Mouse (Mus musculus): ENCODE results near the gene Igsf3.
"Not testable (repeated sequence)": the region's sequence is repeated elsewhere in the genome, so short reads cannot be mapped to it uniquely, and the experiment has no call there.

The Igsf3 gene

DNA sequence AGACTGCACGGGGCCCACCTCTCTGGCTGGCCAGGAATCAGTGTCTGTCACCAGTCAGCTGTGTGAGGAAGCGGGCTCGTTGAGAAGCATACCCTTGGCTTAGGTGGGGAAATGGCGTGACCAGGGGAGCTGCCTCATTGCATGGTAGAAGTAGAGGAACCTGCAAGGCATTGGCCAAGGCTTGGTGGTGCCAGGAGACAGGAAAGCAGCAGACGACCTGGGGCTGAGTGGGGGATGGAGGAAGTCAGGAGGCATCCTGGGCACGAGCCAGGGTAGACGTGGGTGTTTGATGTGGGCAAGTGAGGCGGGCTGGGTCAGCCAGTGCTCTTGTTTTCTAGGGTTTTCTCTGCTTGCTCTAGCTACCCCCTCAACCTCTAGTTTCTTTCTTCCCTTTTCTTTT, 30.7 kb downstream of the Igsf3 start:
- peak; percentile 20 for DNase-seq

GRCm38 (mm10) chr3:101408953-101409750, 32.3 kb downstream of the Igsf3 start:
- DNase-seq: no peak

GRCm38 (mm10) chr3:101410202-101410601, 33.3 kb downstream of the Igsf3 start:
- no peak for DNase-seq

DNA sequence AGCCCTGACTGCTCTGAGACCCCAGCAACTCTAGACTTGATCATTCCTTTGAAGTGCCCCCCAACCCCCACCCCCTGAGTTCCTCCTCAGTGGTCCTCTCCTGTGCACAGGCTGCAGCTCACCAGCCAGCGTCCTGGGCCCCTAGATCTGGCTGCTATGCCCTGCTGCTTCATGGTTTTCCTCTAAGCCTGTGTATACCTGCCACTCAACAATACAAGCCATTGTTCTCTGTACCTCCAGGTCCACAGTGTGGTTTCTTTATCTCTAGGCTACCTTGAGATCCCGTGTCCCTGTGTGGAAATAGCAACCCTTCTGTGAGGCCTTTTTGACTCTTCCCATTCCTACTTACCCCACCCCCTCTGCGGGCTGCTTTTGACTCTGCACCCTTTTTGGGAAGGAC, 33.9 kb downstream of the Igsf3 start:
- DNase-seq: no peak

GRCm38 (mm10) chr3:101411626-101412025, 34.7 kb downstream of the Igsf3 start:
- no peak for DNase-seq

- no peak for DNase-seq
These were observed 35.2 kb downstream of the Igsf3 start for GRCm38 (mm10) chr3:101412115-101412514.

- DNase-seq: not testable (repeated sequence)
These were observed 36.1 kb downstream of the Igsf3 start for GRCm38 (mm10) chr3:101413013-101413412.

DNA sequence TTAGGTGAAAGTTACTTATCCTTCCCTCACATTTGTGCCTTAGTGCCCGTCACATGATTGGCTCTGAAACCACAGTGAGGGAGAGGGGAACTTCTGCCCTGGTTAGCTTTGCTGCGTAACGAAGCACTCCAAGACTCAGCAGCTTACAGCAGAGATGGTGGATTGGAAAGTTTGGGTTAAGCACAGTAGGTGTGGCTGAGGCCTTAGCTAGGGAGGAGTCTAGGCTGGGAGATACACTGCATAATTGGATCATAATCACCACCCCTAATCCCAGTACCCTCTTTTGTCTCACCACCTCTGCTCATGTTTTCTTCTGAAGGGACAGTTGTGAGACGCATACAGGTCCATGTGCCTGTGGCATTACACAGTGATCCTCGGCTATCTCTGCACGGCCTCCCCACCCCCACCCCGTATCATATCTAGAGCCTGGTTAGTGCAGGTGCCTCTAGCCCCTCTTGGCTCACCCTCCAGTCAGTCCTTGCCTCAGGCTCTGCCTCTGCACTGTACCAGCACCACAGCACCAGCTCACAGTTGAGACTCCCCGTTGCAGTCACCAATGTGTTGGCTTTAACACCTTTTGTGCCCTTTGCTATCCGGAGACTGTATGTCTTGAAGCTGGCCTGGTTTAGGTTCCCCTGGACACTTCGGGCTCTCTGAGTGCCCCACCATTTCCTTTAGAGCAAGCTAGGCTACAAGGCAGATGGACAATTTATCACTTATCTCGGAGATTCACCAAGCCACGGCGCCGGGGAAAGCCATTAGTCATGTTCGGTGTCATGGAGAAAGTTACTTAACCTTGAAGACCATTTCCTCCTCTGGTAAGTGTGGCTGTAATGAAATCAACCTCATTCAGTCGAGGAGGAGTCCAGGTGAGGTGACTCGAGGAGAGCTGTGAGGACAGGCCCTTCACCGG, 42.1 kb downstream of the Igsf3 start:
- no peak for DNase-seq

- DNase-seq: no peak
These were observed 42.7 kb downstream of the Igsf3 start for GRCm38 (mm10) chr3:101419653-101419994.

DNA sequence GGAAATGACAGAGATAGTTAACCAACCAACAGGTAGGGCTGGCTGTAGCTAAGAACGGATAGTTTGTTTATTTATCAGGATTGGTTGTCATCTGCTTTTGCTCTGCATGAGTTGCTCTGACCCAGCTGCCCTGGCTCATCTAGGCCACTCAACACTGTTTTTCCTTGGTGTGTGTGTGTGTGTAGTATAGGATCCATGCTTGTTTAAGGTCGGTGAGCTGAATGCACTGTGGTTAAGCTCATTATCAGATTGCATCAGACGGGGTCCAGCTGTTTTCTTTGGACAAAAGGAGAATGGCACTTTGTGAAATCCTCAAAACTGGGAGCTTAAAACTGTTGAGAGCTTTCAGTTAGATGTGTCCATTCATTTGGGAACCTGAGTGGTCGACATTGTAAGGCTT, 46.3 kb downstream of the Igsf3 start:
- DNase-seq: no peak

GRCm38 (mm10) chr3:101424295-101424885, 47.5 kb downstream of the Igsf3 start:
- DNase-seq: no peak

- peak; percentile 15 for DNase-seq
These were observed 53.3 kb downstream of the Igsf3 start for GRCm38 (mm10) chr3:101429982-101430754.

DNA sequence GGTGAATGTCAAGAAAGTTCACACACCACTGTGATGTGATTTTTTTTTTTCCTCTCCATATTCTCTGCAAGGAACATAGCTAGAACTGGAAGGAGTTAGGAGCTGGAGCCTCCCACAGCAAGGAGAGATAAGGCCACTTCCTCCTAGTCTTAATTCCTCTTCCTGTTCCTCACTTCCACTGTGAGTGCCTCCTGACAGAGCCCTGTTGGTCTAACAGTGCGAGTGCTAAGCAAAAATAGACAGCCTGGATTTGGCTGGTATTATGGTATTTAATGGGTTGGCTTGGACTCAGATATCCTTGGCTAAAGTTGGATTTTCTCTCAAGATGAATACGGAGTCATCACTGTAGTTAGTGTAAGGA, 53.9 kb downstream of the Igsf3 start:
- no peak for DNase-seq

- DNase-seq: no peak
These were observed 58.8 kb downstream of the Igsf3 start for GRCm38 (mm10) chr3:101435672-101436071.

DNA sequence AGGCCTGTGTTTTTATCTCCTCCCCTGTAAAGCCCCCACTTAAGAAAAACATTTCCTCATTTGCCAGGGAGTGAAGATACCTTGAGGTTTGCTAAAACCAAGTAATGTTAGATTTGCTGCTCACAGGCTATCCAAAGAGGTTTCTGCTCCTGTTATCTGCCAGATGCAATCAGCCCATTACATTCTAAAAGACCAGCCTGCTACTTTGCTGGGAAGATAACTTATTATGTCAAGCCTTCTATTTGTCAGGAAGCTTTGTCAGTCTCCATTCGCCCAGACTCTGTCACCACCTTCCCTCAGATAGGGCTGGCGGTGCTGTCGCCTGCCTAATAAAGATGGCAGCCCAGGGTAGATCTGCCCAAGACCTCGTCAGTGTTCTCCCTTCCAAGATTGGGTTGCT, 59.6 kb downstream of the Igsf3 start:
- DNase-seq: no peak

- DNase-seq: no peak
These were observed 60.2 kb downstream of the Igsf3 start for GRCm38 (mm10) chr3:101437021-101437563.

GRCm38 (mm10) chr3:101443265-101443881, 66.5 kb downstream of the Igsf3 start:
- no peak for DNase-seq

DNA sequence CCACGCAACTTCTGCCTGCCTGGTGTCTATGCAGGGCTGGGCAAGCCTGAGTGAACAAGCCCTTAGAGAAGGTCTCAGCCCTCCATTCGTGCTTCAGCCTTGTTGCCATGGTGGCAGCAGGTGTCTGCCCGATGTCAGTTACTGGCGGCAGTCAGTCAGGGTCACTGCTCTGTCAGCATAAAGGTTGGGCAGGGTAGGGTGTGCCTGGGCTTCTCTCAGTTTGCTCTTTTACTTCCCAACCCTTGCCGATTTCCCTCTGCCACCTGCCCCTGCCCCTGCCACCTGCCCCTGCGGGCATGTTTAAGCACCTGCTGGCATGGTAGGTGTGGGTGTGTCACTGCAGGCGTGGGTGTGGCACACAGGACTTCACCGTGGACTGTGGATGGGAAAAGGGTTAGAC, 67.6 kb downstream of the Igsf3 start:
- no peak for DNase-seq

GRCm38 (mm10) chr3:101447239-101447638, 70.4 kb downstream of the Igsf3 start:
- DNase-seq: no peak

- no peak for DNase-seq
These were observed 71.9 kb downstream of the Igsf3 start for GRCm38 (mm10) chr3:101448765-101449164.

- no peak for DNase-seq
These were observed 74.0 kb downstream of the Igsf3 start for GRCm38 (mm10) chr3:101450811-101451428.

GRCm38 (mm10) chr3:101460618-101461017, 83.7 kb downstream of the Igsf3 start:
- DNase-seq: no peak
